Mouse (Mus musculus) liver, postnatal 0 days (tissue): ENCODE results near the gene Crygn.

Experiments
- CTCF ChIP-seq: sonication (generic); IDR thresholded peaks from 2 replicates; pipeline ENCODE4 v1.5.1; 2016; ENCODE audit warnings: antibody characterized with exemption, low read depth
- EP300 ChIP-seq: IDR thresholded peaks from 2 replicates; pipeline ENCODE4 v1.6.1; 2016; ENCODE audit warnings: antibody characterized with exemption, low read depth, mild to moderate bottlenecking

- TF ChIP-seq EP300 = no peak
- no peak for TF ChIP-seq CTCF
These were observed 24.7 kb downstream of the Crygn start for GRCm38 (mm10) chr5:24733134-24733533.
